Mouse (Mus musculus) layer of hippocampus, postnatal 14 days (tissue): ENCODE measurements at regions not wholly inside any gene's neighbourhood (a gene's known extent, or its start where the extent isn't known, plus 50 kb on each side); places are given as distances from the start of the nearest gene placed in this dataset.
"Not testable (repeated sequence)": the region's sequence is repeated elsewhere in the genome, so short reads cannot be mapped to it uniquely, and the experiment has no call there.

Experiments used
- DNase-seq, 2 experiments: peaks; one replicate each; pipeline ENCODE4 v3.0.0; 2021 to 2022; ENCODE audit warnings: low spot score in 2 of 2, mixed read lengths in 1 of 2

- DNase-seq: peak in 1 of 2 experiments; percentile 42
Observed at GRCm38 (mm10) chr7:58310096-58310495, 345.9 kb upstream of the Atp10a start.

- DNase-seq: no peak
Observed at GRCm38 (mm10) chr7:58322381-58322780, 333.6 kb upstream of the Atp10a start.

- no peak for DNase-seq
Observed at GRCm38 (mm10) chr7:58367384-58367783, 288.6 kb upstream of the Atp10a start.

GRCm38 (mm10) chr7:58383401-58383800 lies 272.6 kb upstream of the Atp10a start:
- DNase-seq: peak in 1 of 2 experiments; percentile 44

- DNase-seq: no peak
Observed at GRCm38 (mm10) chr7:58388326-58388725, 267.6 kb upstream of the Atp10a start.

GRCm38 (mm10) chr7:58392391-58393115 lies 263.4 kb upstream of the Atp10a start:
- no peak for DNase-seq

GRCm38 (mm10) chr7:58397992-58398391 lies 258.0 kb upstream of the Atp10a start:
- no peak for DNase-seq

GRCm38 (mm10) chr7:58398558-58399144 lies 257.3 kb upstream of the Atp10a start:
- DNase-seq: no peak

- peak; percentile 97 to 99 for DNase-seq
Observed at GRCm38 (mm10) chr7:58399145-58399604, 256.8 kb upstream of the Atp10a start.

GRCm38 (mm10) chr7:58399651-58400050 lies 256.3 kb upstream of the Atp10a start:
- no peak for DNase-seq

- no peak for DNase-seq
Observed at GRCm38 (mm10) chr7:58400594-58400993, 255.4 kb upstream of the Atp10a start.

- DNase-seq: no peak
Observed at GRCm38 (mm10) chr7:58436888-58437625, 218.9 kb upstream of the Atp10a start.

GRCm38 (mm10) chr7:58442535-58443184 lies 213.3 kb upstream of the Atp10a start:
- DNase-seq: no peak

- DNase-seq: no peak
Observed at GRCm38 (mm10) chr7:58443297-58443696, 212.7 kb upstream of the Atp10a start.

- no peak for DNase-seq
Observed at GRCm38 (mm10) chr7:58445781-58446180, 210.2 kb upstream of the Atp10a start.

GRCm38 (mm10) chr7:58446261-58446660 lies 209.7 kb upstream of the Atp10a start:
- no peak for DNase-seq

GRCm38 (mm10) chr7:58448727-58449126 lies 207.2 kb upstream of the Atp10a start:
- no peak for DNase-seq

- DNase-seq: no peak
Observed at GRCm38 (mm10) chr7:58451981-58452380, 204.0 kb upstream of the Atp10a start.

GRCm38 (mm10) chr7:58458146-58458545 lies 197.8 kb upstream of the Atp10a start:
- not testable (repeated sequence) for DNase-seq

- peak in 1 of 2 experiments; percentile 52 for DNase-seq
Observed at GRCm38 (mm10) chr7:58460939-58461338, 195.0 kb upstream of the Atp10a start.

GRCm38 (mm10) chr7:58473150-58473549 lies 182.8 kb upstream of the Atp10a start:
- DNase-seq: peak in 1 of 2 experiments; percentile 45
